ENCODE assay signal across 26 mouse cellular contexts in the genomic region with DNA sequence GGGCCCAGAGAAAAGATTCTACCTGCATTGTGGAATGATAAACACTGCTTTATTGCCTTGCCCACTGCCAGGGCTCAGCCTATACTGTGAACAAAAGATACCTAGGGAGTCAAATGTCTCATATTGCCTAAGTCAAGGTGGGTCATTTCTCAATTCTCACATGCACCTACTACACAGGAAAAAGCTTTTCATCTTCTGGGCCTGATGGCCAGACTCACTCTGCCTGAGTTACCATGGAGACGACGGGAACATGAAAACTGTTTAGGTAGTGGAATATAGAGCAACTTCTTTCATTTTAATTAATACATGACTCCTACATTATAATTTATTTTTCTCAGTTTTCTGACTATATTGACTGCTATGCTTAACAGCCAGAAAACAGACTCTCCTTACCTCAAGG. TPM values are rescaled to one million over a fixed set of nuclear protein-coding genes. Genes with fewer than 3 reads are reported as not detected.
DNase-seq lines count a peak whose midpoint lies in the region; ATAC-seq and TF ChIP-seq lines count a peak whose summit lies in the region.
"Had no signal": no experiment of that assay in that cellular context is flagged by ENCODE, and none has a peak within 500 bp of the region (broad histone marks: within the 10 kb centered on the region; RNA-seq: fewer than 3 reads in every experiment).

No protein-coding gene starts in this region.

- DNase-seq in forebrain, postnatal 0 days = no peak
- DNase-seq in hindbrain, postnatal 0 days (ENCODE audit: low spot score) = peak; percentile 29
- DNase-seq in midbrain, embryonic 10.5 days (ENCODE audit: low spot score) = no peak
- DNase-seq: adrenal gland, adult 8-10 months; adrenal gland, postnatal 14 days; adrenal gland, postnatal 36 days; B cell, adult 2 months; cerebellum, adult 11-12 months; cerebellum, adult 2 months; cerebellum, adult 9-10 months; cerebellum, postnatal 25 days had no signal

- ATAC-seq in forebrain, postnatal 0 days = peak; percentile 25; the same call in 1 of the 2 replicates
- ATAC-seq in forebrain, embryonic 13.5 days = no peak
- ATAC-seq in hindbrain, postnatal 0 days = no peak
- no peak for ATAC-seq in hindbrain, embryonic 13.5 days (ENCODE audit: low FRiP score)
- ATAC-seq in midbrain, embryonic 16.5 days = peak; percentile 75
- ATAC-seq: activated CD4-positive, CD25-positive, alpha-beta regulatory T cell, adult 4 months; CD4-positive, CD25-positive, alpha-beta regulatory T cell, adult 4 months; forebrain, embryonic 14.5 days; forebrain, embryonic 16.5 days; Patski had no signal

- H3K4me3 ChIP-seq in forebrain, postnatal 0 days (ENCODE audit: low read depth, low read length) = no peak overlapping the region
- no peak overlapping the region for H3K4me3 ChIP-seq in forebrain, embryonic 13.5 days
- no peak overlapping the region for H3K4me3 ChIP-seq in hindbrain, postnatal 0 days (ENCODE audit: low read length)
- no peak overlapping the region for H3K4me3 ChIP-seq in hindbrain, embryonic 13.5 days
- H3K4me3 ChIP-seq in midbrain, embryonic 16.5 days (ENCODE audit: low read depth, low read length) = no peak overlapping the region
- H3K4me3 ChIP-seq in midbrain, embryonic 10.5 days = no peak overlapping the region
- H3K4me3 ChIP-seq: embryonic facial prominence, embryonic 10.5 days; embryonic facial prominence, embryonic 12.5 days had no signal

- H3K27me3 ChIP-seq in forebrain, postnatal 0 days (ENCODE audit: insufficient read depth, low read length) = no peaks in the 10 kb centered on the region
- H3K27me3 ChIP-seq in forebrain, embryonic 13.5 days = no peaks in the 10 kb centered on the region
- H3K27me3 ChIP-seq in hindbrain, postnatal 0 days (ENCODE audit: insufficient read depth, low read length) = no peaks in the 10 kb centered on the region
- H3K27me3 ChIP-seq in hindbrain, embryonic 13.5 days = no peaks in the 10 kb centered on the region
- H3K27me3 ChIP-seq in midbrain, embryonic 16.5 days (ENCODE audit: control insufficient read depth, insufficient read depth, low read depth, low read length) = no peaks in the 10 kb centered on the region
- no peaks in the 10 kb centered on the region for H3K27me3 ChIP-seq in midbrain, embryonic 10.5 days (ENCODE audit: low read depth, poor library complexity, severe bottlenecking)
- H3K27me3 ChIP-seq: CH12.LX; embryonic facial prominence, embryonic 12.5 days; Patski had no signal

- H3K27ac ChIP-seq in forebrain, postnatal 0 days (ENCODE audit: low read depth, low read length) = no peak overlapping the region
- no peak overlapping the region for H3K27ac ChIP-seq in forebrain, embryonic 13.5 days
- H3K27ac ChIP-seq in hindbrain, postnatal 0 days = no peak overlapping the region
- H3K27ac ChIP-seq in hindbrain, embryonic 13.5 days = no peak overlapping the region
- no peak overlapping the region for H3K27ac ChIP-seq in midbrain, embryonic 16.5 days (ENCODE audit: low read length)
- no peak overlapping the region for H3K27ac ChIP-seq in midbrain, embryonic 10.5 days (replicated peaks)
- H3K27ac ChIP-seq: embryonic facial prominence, embryonic 10.5 days; embryonic facial prominence, embryonic 12.5 days had no signal

- 85% methylated on average over 2 of the region's 2 CpGs for WGBS in forebrain, postnatal 0 days
- 94% methylated on average over 2 of the region's 2 CpGs for WGBS in forebrain, embryonic 13.5 days
- WGBS in hindbrain, postnatal 0 days = 79% methylated on average over 2 of the region's 2 CpGs
- WGBS in hindbrain, embryonic 13.5 days = 92% methylated on average over 2 of the region's 2 CpGs
- 86% methylated on average over 2 of the region's 2 CpGs for WGBS in midbrain, embryonic 16.5 days
- 96% methylated on average over 2 of the region's 2 CpGs for WGBS in midbrain, embryonic 10.5 days

- no peaks in the 10 kb centered on the region for H3K9me3 ChIP-seq in forebrain, postnatal 0 days (ENCODE audit: low read length)
- no peaks in the 10 kb centered on the region for H3K9me3 ChIP-seq in forebrain, embryonic 13.5 days (replicated peaks)
- H3K9me3 ChIP-seq in hindbrain, postnatal 0 days (ENCODE audit: low read length) = no peaks in the 10 kb centered on the region
- no peaks in the 10 kb centered on the region for H3K9me3 ChIP-seq in hindbrain, embryonic 13.5 days
- no peaks in the 10 kb centered on the region for H3K9me3 ChIP-seq in midbrain, embryonic 16.5 days (replicated peaks; ENCODE audit: control insufficient read depth, low read length, poor library complexity, severe bottlenecking)
- H3K9me3 ChIP-seq in midbrain, embryonic 10.5 days (replicated peaks) = no peaks in the 10 kb centered on the region
- H3K9me3 ChIP-seq: embryonic facial prominence, embryonic 10.5 days; embryonic facial prominence, embryonic 12.5 days had no signal

- no peaks in the 10 kb centered on the region for H3K36me3 ChIP-seq in forebrain, postnatal 0 days (ENCODE audit: insufficient read depth)
- no peaks in the 10 kb centered on the region for H3K36me3 ChIP-seq in forebrain, embryonic 13.5 days (ENCODE audit: poor library complexity, severe bottlenecking)
- no peaks in the 10 kb centered on the region for H3K36me3 ChIP-seq in hindbrain, postnatal 0 days (ENCODE audit: insufficient read depth, low read length)
- no peaks in the 10 kb centered on the region for H3K36me3 ChIP-seq in hindbrain, embryonic 13.5 days
- no peaks in the 10 kb centered on the region for H3K36me3 ChIP-seq in midbrain, embryonic 16.5 days (ENCODE audit: control insufficient read depth, insufficient read depth, low read length)
- H3K36me3 ChIP-seq in midbrain, embryonic 10.5 days = no peaks in the 10 kb centered on the region
- H3K36me3 ChIP-seq: embryonic facial prominence, embryonic 10.5 days; embryonic facial prominence, embryonic 12.5 days; G1E had no signal

- no peak overlapping the region for H3K4me2 ChIP-seq in forebrain, postnatal 0 days (ENCODE audit: low read depth)
- H3K4me2 ChIP-seq in forebrain, embryonic 13.5 days = no peak overlapping the region
- no peak overlapping the region for H3K4me2 ChIP-seq in hindbrain, postnatal 0 days (ENCODE audit: low read depth, low read length)
- no peak overlapping the region for H3K4me2 ChIP-seq in hindbrain, embryonic 13.5 days
- H3K4me2 ChIP-seq in midbrain, embryonic 16.5 days (ENCODE audit: low read length) = no peak overlapping the region
- H3K4me2 ChIP-seq: embryonic facial prominence, embryonic 12.5 days had no signal

- H3K4me1 ChIP-seq in forebrain, postnatal 0 days (ENCODE audit: insufficient read depth) = no peaks in the 10 kb centered on the region
- no peaks in the 10 kb centered on the region for H3K4me1 ChIP-seq in forebrain, embryonic 13.5 days
- H3K4me1 ChIP-seq in hindbrain, postnatal 0 days (ENCODE audit: insufficient read depth, low read length) = no peaks in the 10 kb centered on the region
- no peaks in the 10 kb centered on the region for H3K4me1 ChIP-seq in hindbrain, embryonic 13.5 days (replicated peaks)
- H3K4me1 ChIP-seq in midbrain, embryonic 16.5 days (ENCODE audit: control insufficient read depth, insufficient read depth, low read length) = no peaks in the 10 kb centered on the region; the same call in 1 of the 2 replicates
- no peaks in the 10 kb centered on the region for H3K4me1 ChIP-seq in midbrain, embryonic 10.5 days
- H3K4me1 ChIP-seq: embryonic facial prominence, embryonic 10.5 days; embryonic facial prominence, embryonic 12.5 days had no signal

- TF ChIP-seq CTCF in forebrain, postnatal 0 days (IDR thresholded peaks at IDR 0.05; ENCODE audit: low read depth) = no peak
- TF ChIP-seq CTCF in hindbrain, postnatal 0 days (IDR thresholded peaks at IDR 0.05; ENCODE audit: low read depth) = no peak

- no peak overlapping the region for H3K9ac ChIP-seq in forebrain, postnatal 0 days
- H3K9ac ChIP-seq in forebrain, embryonic 13.5 days = no peak overlapping the region
- no peak overlapping the region for H3K9ac ChIP-seq in hindbrain, postnatal 0 days (replicated peaks; ENCODE audit: low read length)
- H3K9ac ChIP-seq in hindbrain, embryonic 13.5 days = no peak overlapping the region
- no peak overlapping the region for H3K9ac ChIP-seq in midbrain, embryonic 16.5 days (ENCODE audit: low read depth, low read length)
- H3K9ac ChIP-seq: embryonic facial prominence, embryonic 12.5 days had no signal

RNA-seq across cellular contexts. Expression of a gene that starts 14.2 kb away (rescaled TPM):
- total RNA-seq in forebrain, postnatal 0 days (2014; rRNA removed) = not detected in 2 replicates
- polyA plus RNA-seq in forebrain, postnatal 0 days (2015; fragmentation: Nextera tagmentation; extraction: Ambion mirVana) = not detected in 2 replicates
- not detected in 2 replicates for polyA plus RNA-seq in forebrain, embryonic 13.5 days (2015; fragmentation: Nextera tagmentation; extraction: Ambion mirVana)
- not detected in 2 replicates for total RNA-seq in hindbrain, postnatal 0 days (2014; rRNA removed)
- polyA plus RNA-seq in hindbrain, postnatal 0 days (2015; fragmentation: Nextera tagmentation; extraction: Ambion mirVana) = not detected in 2 replicates
- not detected in 2 replicates for polyA plus RNA-seq in hindbrain, embryonic 13.5 days (2015; fragmentation: Nextera tagmentation; extraction: Ambion mirVana)
- polyA plus RNA-seq in midbrain, embryonic 16.5 days (2015; fragmentation: Nextera tagmentation; extraction: Ambion mirVana) = not detected in 2 replicates
- not detected in 2 replicates for polyA plus RNA-seq in midbrain, embryonic 10.5 days (2016; fragmentation: Nextera tagmentation; extraction: Ambion mirVana)
- total RNA-seq: adrenal gland, adult 18-20 months; adrenal gland, adult 8-10 months; adrenal gland, postnatal 14 days; adrenal gland, postnatal 36 days; CH12.LX; G1E had no signal
- polyA plus RNA-seq: activated CD4-positive, CD25-positive, alpha-beta regulatory T cell, adult 4 months; CD4-positive, CD25-positive, alpha-beta regulatory T cell, adult 4 months; cerebellum, adult 2 months; embryonic facial prominence, embryonic 10.5 days; embryonic facial prominence, embryonic 12.5 days; forebrain, embryonic 11.5 days; forebrain, embryonic 14.5 days; forebrain, embryonic 16.5 days; G1E; Patski had no signal

RNA-seq across cellular contexts. Expression of a gene that starts 52.7 kb away (rescaled TPM):
- total RNA-seq in forebrain, postnatal 0 days (2014; rRNA removed) = not detected in 2 replicates
- not detected in 2 replicates for polyA plus RNA-seq in forebrain, postnatal 0 days (2015; fragmentation: Nextera tagmentation; extraction: Ambion mirVana)
- not detected in 2 replicates for polyA plus RNA-seq in forebrain, embryonic 13.5 days (2015; fragmentation: Nextera tagmentation; extraction: Ambion mirVana)
- total RNA-seq in hindbrain, postnatal 0 days (2014; rRNA removed) = not detected in 2 replicates
- polyA plus RNA-seq in hindbrain, postnatal 0 days (2015; fragmentation: Nextera tagmentation; extraction: Ambion mirVana) = 0.15 TPM in 1 of 2 replicates, not detected in the other
- polyA plus RNA-seq in hindbrain, embryonic 13.5 days (2015; fragmentation: Nextera tagmentation; extraction: Ambion mirVana) = not detected in 2 replicates
- polyA plus RNA-seq in midbrain, embryonic 16.5 days (2015; fragmentation: Nextera tagmentation; extraction: Ambion mirVana) = not detected in 2 replicates
- not detected in 2 replicates for polyA plus RNA-seq in midbrain, embryonic 10.5 days (2016; fragmentation: Nextera tagmentation; extraction: Ambion mirVana)
- total RNA-seq: adrenal gland, adult 18-20 months; adrenal gland, adult 8-10 months; adrenal gland, postnatal 14 days; adrenal gland, postnatal 36 days; G1E had no signal
- polyA plus RNA-seq: activated CD4-positive, CD25-positive, alpha-beta regulatory T cell, adult 4 months; CD4-positive, CD25-positive, alpha-beta regulatory T cell, adult 4 months; cerebellum, adult 2 months; cortical plate, adult 2 months; embryonic facial prominence, embryonic 10.5 days; forebrain, embryonic 11.5 days; forebrain, embryonic 14.5 days; forebrain, embryonic 16.5 days; G1E had no signal

Comparison
In these comparisons a context has a peak if more than half of its experiments do, and no peak if none do; other contexts are left out.
1. ATAC-seq: peak in forebrain, postnatal 0 days (single experiment) and midbrain, embryonic 16.5 days (single experiment); none in forebrain, embryonic 13.5 days (single experiment), hindbrain, postnatal 0 days (single experiment) and hindbrain, embryonic 13.5 days (single experiment).